In genomic region chr2:102077554-102077953, GRCm38 (mm10) we compare ENCODE assay signal across 9 mouse cellular contexts.
A peak's percentile ranks its signal among the peaks of the same experiment; 100 is the strongest.
DNase-seq lines count a peak whose midpoint lies in the region; ATAC-seq and TF ChIP-seq lines count a peak whose summit lies in the region.
"Had no signal": no experiment of that assay in that cellular context is flagged by ENCODE, and none has a peak within 500 bp of the region (broad histone marks: within the 10 kb centered on the region; RNA-seq: fewer than 3 reads in every experiment).

No protein-coding gene starts in this region.

- H3K36me3 ChIP-seq in embryonic facial prominence, embryonic 11.5 days (replicated peaks; ENCODE audit: control insufficient read depth, insufficient read depth, low read depth, low read length), result no peaks in the 10 kb centered on the region; the same call in 1 of the 2 replicates
- H3K36me3 ChIP-seq in hindbrain, embryonic 16.5 days (ENCODE audit: control insufficient read depth, insufficient read depth, low read length), result no peaks in the 10 kb centered on the region

- TF ChIP-seq CTCF in bone marrow, adult 2 months (IDR thresholded peaks at IDR 0.05; ENCODE audit: control insufficient read depth, insufficient read depth, low read length), result peak; percentile 38; the same call in 1 of the 2 replicates
- 0 out of 2 replicates have a peak, but pooled peaks have one; percentile 20 for TF ChIP-seq CTCF in olfactory bulb, adult 2 months (IDR thresholded peaks at IDR 0.05; ENCODE audit: insufficient read depth, low read depth, low read length)

- intact Hi-C loops in left cerebral cortex, postnatal 4 days (cut with DNase I), result no loop called here

- no peak overlapping the region for H3K4me3 ChIP-seq in bone marrow, adult 2 months (replicated peaks; ENCODE audit: control insufficient read depth, low read depth, low read length)
- no peak overlapping the region for H3K4me3 ChIP-seq in embryonic facial prominence, embryonic 11.5 days (ENCODE audit: low read depth, low read length)
- H3K4me3 ChIP-seq in hindbrain, embryonic 16.5 days (ENCODE audit: low read length), result no peak overlapping the region
- H3K4me3 ChIP-seq in olfactory bulb, adult 2 months (ENCODE audit: insufficient read depth, low read depth, low read length), result no peak overlapping the region
- H3K4me3 ChIP-seq: neural tube, embryonic 13.5 days had no signal

- no peak overlapping the region for H3K27ac ChIP-seq in bone marrow, adult 2 months (ENCODE audit: control insufficient read depth, insufficient read depth, low read depth, low read length, poor library complexity)
- H3K27ac ChIP-seq in embryonic facial prominence, embryonic 11.5 days (replicated peaks; ENCODE audit: low read depth, low read length), result no peak overlapping the region
- H3K27ac ChIP-seq in hindbrain, embryonic 16.5 days (ENCODE audit: low read depth, low read length), result no peak overlapping the region
- H3K27ac ChIP-seq in olfactory bulb, adult 2 months (ENCODE audit: insufficient read depth, low read depth, low read length), result no peak overlapping the region
- H3K27ac ChIP-seq: neural tube, embryonic 13.5 days had no signal

- 58% methylated on average over 4 of the region's 4 CpGs for WGBS in bone marrow, adult 2 months
- 53% methylated on average over 4 of the region's 4 CpGs for WGBS in embryonic facial prominence, embryonic 11.5 days
- 44% methylated on average over 4 of the region's 4 CpGs for WGBS in hindbrain, embryonic 16.5 days
- 59% methylated on average over 4 of the region's 4 CpGs for WGBS in olfactory bulb, adult 2 months

- no peak for ATAC-seq in embryonic facial prominence, embryonic 11.5 days (replicated peaks; ENCODE audit: insufficient number of reproducible peaks, low FRiP score, low TSS enrichment, low read depth)
- peak; percentile 42; the same call in 1 of the 2 replicates for ATAC-seq in hindbrain, embryonic 16.5 days

- H3K27me3 ChIP-seq in embryonic facial prominence, embryonic 11.5 days (ENCODE audit: control insufficient read depth, insufficient read depth, low read length), result no peaks in the 10 kb centered on the region
- no peaks in the 10 kb centered on the region for H3K27me3 ChIP-seq in hindbrain, embryonic 16.5 days (replicated peaks; ENCODE audit: control insufficient read depth, insufficient read depth, low read length)
- H3K27me3 ChIP-seq: neural tube, embryonic 13.5 days had no signal

- DNase-seq in ovary, postnatal 14 days (ENCODE audit: low spot score), result peak; percentile 69
- DNase-seq in ovary, postnatal 10 days (ENCODE audit: low spot score), result no peak
- DNase-seq in embryonic facial prominence, embryonic 11.5 days (ENCODE audit: low spot score), result peak; percentile 82
- peak; percentile 61 for DNase-seq in left cerebral cortex, postnatal 4 days
- peak; percentile 84 for DNase-seq in thymus, postnatal 4 days

- H3K9ac ChIP-seq in embryonic facial prominence, embryonic 11.5 days (replicated peaks; ENCODE audit: low read length), result no peak overlapping the region
- no peak overlapping the region for H3K9ac ChIP-seq in hindbrain, embryonic 16.5 days (ENCODE audit: low read depth, low read length)
- H3K9ac ChIP-seq: neural tube, embryonic 13.5 days had no signal

- TF ChIP-seq POLR2A in bone marrow, adult 2 months (IDR thresholded peaks at IDR 0.05; ENCODE audit: borderline replicate concordance, control insufficient read depth, low read depth, low read length), result no peak
- TF ChIP-seq POLR2A in olfactory bulb, adult 2 months (IDR thresholded peaks at IDR 0.05; ENCODE audit: insufficient read depth, low read depth, low read length), result no peak

- H3K4me1 ChIP-seq in bone marrow, adult 2 months (ENCODE audit: control insufficient read depth, insufficient read depth, low read length), result peaks cover 1% of the 10 kb centered on the region; the same call in 1 of the 2 replicates
- no peaks in the 10 kb centered on the region for H3K4me1 ChIP-seq in embryonic facial prominence, embryonic 11.5 days (ENCODE audit: control insufficient read depth, insufficient read depth, low read length)
- H3K4me1 ChIP-seq in hindbrain, embryonic 16.5 days (ENCODE audit: control insufficient read depth, insufficient read depth, low read depth, low read length), result no peaks in the 10 kb centered on the region
- peaks cover 5% of the 10 kb centered on the region; the same call in 1 of the 2 replicates for H3K4me1 ChIP-seq in olfactory bulb, adult 2 months (ENCODE audit: control insufficient read depth, insufficient read depth, low read length)

- H3K9me3 ChIP-seq in embryonic facial prominence, embryonic 11.5 days (replicated peaks; ENCODE audit: control insufficient read depth, low read length), result no peaks in the 10 kb centered on the region
- no peaks in the 10 kb centered on the region; the same call in 1 of the 2 replicates for H3K9me3 ChIP-seq in hindbrain, embryonic 16.5 days (ENCODE audit: control insufficient read depth, low read length)
- H3K9me3 ChIP-seq: neural tube, embryonic 13.5 days had no signal

- H3K4me2 ChIP-seq in embryonic facial prominence, embryonic 11.5 days (ENCODE audit: low read depth, low read length), result no peak overlapping the region
- H3K4me2 ChIP-seq in hindbrain, embryonic 16.5 days (ENCODE audit: low read length), result no peak overlapping the region
- H3K4me2 ChIP-seq: neural tube, embryonic 13.5 days had no signal
